Comparison of ENCODE assay signal across 33 mouse cellular contexts in genomic region chr3:145184645-145185044, GRCm38 (mm10).
"Had no signal": no experiment of that assay in that cellular context is flagged by ENCODE, and none has a peak within 500 bp of the region (broad histone marks: within the 10 kb centered on the region; RNA-seq: fewer than 3 reads in every experiment).

No protein-coding gene starts in this region.

- H3K4me3 ChIP-seq: heart, embryonic 10.5 days; heart, embryonic 12.5 days; heart, embryonic 13.5 days; heart, embryonic 15.5 days; hindbrain, embryonic 10.5 days; hindbrain, embryonic 12.5 days; hindbrain, embryonic 13.5 days; hindbrain, embryonic 15.5 days; kidney, embryonic 15.5 days; layer of hippocampus, adult 2 months; left cerebral cortex, adult 2 months had no signal

- DNase-seq: heart, postnatal 10 days; heart, postnatal 14 days; heart, postnatal 36 days; heart, postnatal 4 days; kidney, adult 11 months; kidney, adult 18-20 months; kidney, adult 2 months; kidney, adult 8-10 months; kidney, adult 9 months; kidney, postnatal 10 days; kidney, postnatal 14 days; kidney, postnatal 25 days; kidney, postnatal 36 days; kidney, postnatal 4 days; layer of hippocampus, adult 9-11 months; layer of hippocampus, postnatal 36 days had no signal

- H3K27ac ChIP-seq: heart, embryonic 10.5 days; heart, embryonic 13.5 days; heart, embryonic 15.5 days; hindbrain, embryonic 10.5 days; hindbrain, embryonic 12.5 days; hindbrain, embryonic 13.5 days; hindbrain, embryonic 14.5 days; hindbrain, embryonic 15.5 days; hindbrain, postnatal 0 days; kidney, embryonic 15.5 days; kidney, postnatal 0 days; layer of hippocampus, adult 2 months; left cerebral cortex, adult 2 months had no signal

- ATAC-seq: hindbrain, embryonic 16.5 days; hindbrain, postnatal 0 days; inflammation-experienced regulatory T-cells, adult 6 months had no signal

- H3K9ac ChIP-seq: heart, embryonic 12.5 days; heart, embryonic 13.5 days; heart, embryonic 15.5 days; hindbrain, embryonic 12.5 days; hindbrain, embryonic 13.5 days; hindbrain, embryonic 14.5 days; hindbrain, embryonic 15.5 days; kidney, embryonic 15.5 days had no signal

- H3K4me1 ChIP-seq: heart, embryonic 10.5 days; heart, embryonic 12.5 days; heart, embryonic 13.5 days; heart, embryonic 15.5 days; hindbrain, embryonic 10.5 days; hindbrain, embryonic 12.5 days; hindbrain, embryonic 13.5 days; hindbrain, embryonic 15.5 days; kidney, embryonic 15.5 days had no signal

- H3K9me3 ChIP-seq: heart, embryonic 10.5 days; heart, embryonic 15.5 days; hindbrain, embryonic 10.5 days; hindbrain, embryonic 12.5 days; hindbrain, embryonic 13.5 days; hindbrain, embryonic 15.5 days; kidney, embryonic 15.5 days had no signal

- H3K27me3 ChIP-seq: heart, embryonic 12.5 days; heart, embryonic 13.5 days; heart, embryonic 15.5 days; hindbrain, embryonic 12.5 days; hindbrain, embryonic 13.5 days; hindbrain, embryonic 15.5 days; kidney, embryonic 15.5 days had no signal

- H3K4me2 ChIP-seq: heart, embryonic 11.5 days; heart, embryonic 12.5 days; heart, embryonic 13.5 days; heart, embryonic 15.5 days; hindbrain, embryonic 12.5 days; hindbrain, embryonic 13.5 days; hindbrain, embryonic 14.5 days; hindbrain, embryonic 15.5 days; kidney, embryonic 15.5 days had no signal

- H3K36me3 ChIP-seq: heart, embryonic 10.5 days; heart, embryonic 12.5 days; heart, embryonic 13.5 days; heart, embryonic 15.5 days; hindbrain, embryonic 10.5 days; hindbrain, embryonic 12.5 days; hindbrain, embryonic 13.5 days; hindbrain, embryonic 15.5 days; kidney, embryonic 15.5 days had no signal
